Mouse (Mus musculus) heart, postnatal 0 days (tissue): ENCODE data around the gene Baat. TPM values are rescaled to one million over a fixed set of nuclear protein-coding genes. Genes with fewer than 3 reads are reported as not detected.

Experiments
- ATAC-seq: fragments of 200-750 bp; cut with Nextera tagmentation; 2 replicates; pipeline ENCODE4 v1.8.0; 2017; ENCODE audit warnings: low read depth, moderate number of reproducible peaks, moderate library complexity; ENCODE audit not compliant: insufficient read depth
- DNase-seq: peaks from one replicate; pipeline ENCODE4 v3.0.0-alpha.2; 2016; ENCODE audit warnings: low spot score
- H3K27ac ChIP-seq: fragments of 300-500 bp; sonication (generic); 2 replicates; pipeline ENCODE4 v1.5.1; 2014; ENCODE audit warnings: low read depth, mild to moderate bottlenecking
- H3K27me3 ChIP-seq: fragments of 300-500 bp; sonication (generic); 2 replicates; pipeline ENCODE4 v1.6.1; 2014; ENCODE audit warnings: low read length, mixed read lengths; ENCODE audit not compliant: control insufficient read depth, insufficient read depth
- H3K36me3 ChIP-seq: fragments of 300-500 bp; sonication (generic); replicated peaks from 2 replicates; pipeline ENCODE4 v1.6.1; 2014; ENCODE audit warnings: low read length, mixed read lengths; ENCODE audit not compliant: control insufficient read depth, insufficient read depth
- H3K4me1 ChIP-seq: fragments of 300-500 bp; sonication (generic); 2 replicates; pipeline ENCODE4 v1.6.1; 2014; ENCODE audit warnings: antibody characterized with exemption; ENCODE audit not compliant: control insufficient read depth, insufficient read depth
- H3K4me2 ChIP-seq: fragments of 300-500 bp; sonication (generic); 2 replicates; pipeline ENCODE4 v1.6.1; 2014; ENCODE audit warnings: low read depth, mild to moderate bottlenecking, low read length, moderate library complexity
- H3K4me3 ChIP-seq: fragments of 300-500 bp; sonication (generic); 2 replicates; pipeline ENCODE4 v1.5.1; 2014; ENCODE audit warnings: low read depth, low read length
- H3K9ac ChIP-seq: fragments of 300-500 bp; sonication (generic); replicated peaks from 2 replicates; pipeline ENCODE4 v1.6.1; 2014; ENCODE audit warnings: low read depth, low read length, mixed read lengths
- H3K9me3 ChIP-seq: fragments of 300-500 bp; sonication (generic); replicated peaks from 2 replicates; pipeline ENCODE4 v1.6.1; 2016; ENCODE audit warnings: low read length; ENCODE audit not compliant: control insufficient read depth
- CTCF ChIP-seq: IDR thresholded peaks from 2 replicates; pipeline ENCODE4 v1.5.1; 2016; ENCODE audit warnings: antibody characterized with exemption, control low read depth, low read depth
- EP300 ChIP-seq: IDR thresholded peaks from 2 replicates; pipeline ENCODE4 v1.6.1; 2016; ENCODE audit warnings: antibody characterized with exemption, low read depth
- WGBS: fragments of 180-500 bp; shearing (Covaris S2); extraction: QIAGEN DNeasy Blood & Tissue Kit; methylation state at CpG from one replicate; pipeline ENCODE4 v1.1.7; 2014; 5-methylcytosine and 5-hydroxymethylcytosine counted together
- polyA plus RNA-seq: library from polyadenylated mRNA; unstranded; fragments of >200 nt; fragmentation: Nextera tagmentation; extraction: Ambion mirVana; gene quantifications from 2 replicates; pipeline ENCODE4 v1.2.1, GENCODE M21; 2015
- total RNA-seq: library from RNA; depleted of rRNA; stranded (reverse); fragments of >200 nt; gene quantifications from 2 replicates; pipeline ENCODE4 v1.2.3, GENCODE M21; 2014; ENCODE audit warnings: low replicate concordance

Gene Baat
- total and polyA plus RNA-seq, 2 experiments from 2014 or later, result not detected

DNA sequence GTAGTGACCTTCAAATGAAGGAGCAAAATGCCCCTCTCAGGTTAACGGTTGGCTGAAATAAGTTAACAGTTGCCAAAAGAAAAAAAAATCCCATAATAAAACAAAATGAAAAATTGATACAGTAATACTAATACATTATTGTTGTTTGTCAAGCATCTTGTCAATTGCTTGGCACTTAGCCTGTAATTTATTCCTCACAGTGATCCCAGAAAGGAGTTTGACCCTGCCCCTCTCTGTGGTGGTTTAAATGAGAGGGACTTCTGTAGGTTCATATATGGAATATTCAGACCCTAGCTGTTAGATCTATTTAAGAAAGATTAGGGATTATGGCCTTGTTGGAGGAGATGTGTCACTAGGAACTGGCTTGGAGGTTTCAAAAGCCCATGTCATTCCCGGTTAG is 39.7 kb upstream of the Baat start:
- Histone ChIP-seq H3K9ac (no peak overlapping the region), H3K27me3 (no peaks in the 10 kb centered on the region), H3K27ac (no peak overlapping the region), H3K4me3 (no peak overlapping the region), H3K4me1 (peaks cover 4% of the 10 kb centered on the region; the same call in 1 of the 2 replicates), H3K36me3 (no peaks in the 10 kb centered on the region), H3K9me3 (no peaks in the 10 kb centered on the region), H3K4me2 (no peak overlapping the region)
- 65% methylated on average over 2 of the region's 2 CpGs for WGBS
- TF ChIP-seq CTCF (no peak), EP300 (no peak)
- DNase-seq, result no peak
- ATAC-seq, result no peak

DNA sequence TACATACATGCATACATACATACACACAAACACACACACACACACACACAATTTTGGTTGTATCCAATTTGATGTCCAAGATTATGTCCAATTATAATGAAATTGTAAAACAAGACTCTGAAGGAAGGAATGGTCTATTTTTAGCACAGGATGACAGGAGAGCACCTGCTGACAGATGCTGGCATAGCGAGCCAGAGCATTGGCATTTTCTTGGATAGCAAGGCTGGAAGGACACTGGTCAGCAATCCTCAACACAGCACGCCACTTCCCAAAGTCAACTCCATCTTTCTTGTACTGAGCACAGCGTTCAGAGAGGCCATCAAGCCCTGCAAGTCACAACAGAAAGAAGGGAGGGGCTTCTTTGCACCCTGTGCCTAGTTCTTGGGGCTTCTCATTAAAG is 34.6 kb upstream of the Baat start:
- DNase-seq, result peak; percentile 15
- no peaks in the 10 kb centered on the region for H3K9me3 ChIP-seq

DNA sequence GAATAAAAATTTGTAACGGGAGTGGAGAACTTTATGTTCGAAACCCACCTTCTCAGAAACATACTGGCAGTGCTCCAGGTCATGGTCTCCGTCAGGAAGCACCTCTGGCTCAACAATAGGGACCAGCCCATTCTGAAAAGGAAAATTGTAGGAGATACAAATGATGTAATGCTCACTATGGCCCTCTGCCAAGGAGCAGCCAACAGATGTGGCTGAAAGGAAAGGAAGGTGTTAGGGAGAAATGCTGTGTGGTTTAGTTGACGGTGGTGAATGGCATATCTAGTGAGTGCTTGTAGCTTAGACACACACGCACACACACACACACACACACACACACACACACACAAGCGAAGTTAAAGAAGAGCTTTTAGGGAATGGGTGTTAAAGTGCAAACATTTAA is 33.3 kb upstream of the Baat start:
- TF ChIP-seq CTCF, result no peak
- DNase-seq, result peak; percentile 34
- no peak overlapping the region for H3K9ac ChIP-seq
- H3K4me2 ChIP-seq, result no peak overlapping the region
- H3K27me3 ChIP-seq, result no peaks in the 10 kb centered on the region
- peak; percentile 51 for ATAC-seq
- H3K9me3 ChIP-seq, result no peaks in the 10 kb centered on the region
- no peaks in the 10 kb centered on the region for H3K36me3 ChIP-seq
- no peak overlapping the region for H3K27ac ChIP-seq
- H3K4me1 ChIP-seq, result peaks cover 17% of the 10 kb centered on the region; the same call in 1 of the 2 replicates
- H3K4me3 ChIP-seq, result no peak overlapping the region
- 12% methylated on average over 6 of the region's 6 CpGs for WGBS

More for the DNA sequence above, 34.6 kb upstream of the Baat start:
- Histone ChIP-seq H3K36me3 (no peaks in the 10 kb centered on the region), H3K4me2 (no peak overlapping the region), H3K27ac (no peak overlapping the region), H3K27me3 (no peaks in the 10 kb centered on the region), H3K4me1 (peaks cover 17% of the 10 kb centered on the region; the same call in 1 of the 2 replicates), H3K4me3 (no peak overlapping the region), H3K9ac (no peak overlapping the region)
- ATAC-seq, result peak; percentile 39; the same call in 1 of the 2 replicates
- no peak for TF ChIP-seq EP300
- no peak for TF ChIP-seq CTCF
- WGBS, result 35% methylated on average over 3 of the region's 3 CpGs

DNA sequence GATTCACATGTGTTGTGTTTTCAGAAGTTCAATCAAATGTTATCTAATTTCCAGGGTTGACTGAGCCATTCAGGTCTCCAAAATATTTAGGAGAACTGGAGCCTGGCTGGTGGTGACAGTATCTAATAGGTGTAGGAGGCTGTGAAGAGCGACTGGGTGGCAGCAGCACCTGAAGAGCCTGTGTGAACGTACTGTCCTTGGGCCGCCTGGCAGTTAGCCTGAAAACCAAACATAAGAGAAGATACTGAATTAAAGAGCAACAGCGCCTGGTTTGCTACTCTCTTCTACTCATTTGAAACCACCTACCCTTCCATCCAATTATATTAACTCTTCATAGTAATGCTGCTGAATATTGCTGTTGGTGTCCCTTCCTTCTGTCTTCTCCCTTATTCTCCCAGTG is 30.3 kb upstream of the Baat start:
- DNase-seq, result no peak
- 0 out of 2 replicates have a peak, but pooled peaks cover 4% of the 10 kb centered on the region for H3K9me3 ChIP-seq
- TF ChIP-seq CTCF, result no peak
- no peak for TF ChIP-seq EP300
- no peak overlapping the region for H3K4me2 ChIP-seq
- no peaks in the 10 kb centered on the region for H3K36me3 ChIP-seq
- H3K4me3 ChIP-seq, result no peak overlapping the region
- peaks cover 17% of the 10 kb centered on the region; the same call in 1 of the 2 replicates for H3K4me1 ChIP-seq
- H3K27me3 ChIP-seq, result no peaks in the 10 kb centered on the region
- 61% methylated on average over 4 of the region's 4 CpGs for WGBS
- ATAC-seq, result no peak
- H3K27ac ChIP-seq, result no peak overlapping the region
- H3K9ac ChIP-seq, result no peak overlapping the region

DNA sequence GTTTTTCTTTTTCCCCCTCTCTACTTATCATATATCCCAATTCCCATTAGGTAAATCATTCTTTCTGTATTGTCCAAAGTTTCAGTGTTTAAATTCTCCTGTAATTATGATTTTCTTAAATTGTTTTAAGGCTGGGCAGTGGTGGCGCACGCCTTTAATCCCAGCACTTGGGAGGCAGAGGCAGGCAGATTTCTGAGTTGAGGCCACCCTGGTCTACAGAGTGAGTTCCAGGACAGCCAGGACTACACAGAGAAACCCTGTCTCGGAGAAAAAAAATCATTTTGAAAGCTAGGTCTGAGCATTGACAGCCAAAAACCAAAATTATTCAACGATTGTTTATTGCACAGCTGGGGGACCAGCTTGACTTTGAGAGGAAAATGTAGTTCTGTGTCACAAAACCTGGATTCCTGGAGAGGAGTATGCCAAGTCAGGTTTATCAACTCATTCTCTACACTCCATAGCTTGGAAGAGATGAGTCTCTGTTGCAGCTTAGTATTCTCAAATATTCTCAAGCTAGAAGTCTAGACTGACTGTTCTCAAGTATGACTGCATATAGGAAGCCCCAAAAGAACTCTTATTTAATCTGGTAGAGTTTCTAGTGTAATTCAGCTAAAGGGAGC is 29.4 kb upstream of the Baat start:
- no peak for ATAC-seq
- TF ChIP-seq EP300, result no peak
- no peak for TF ChIP-seq CTCF
- WGBS, result 87% methylated on average over 4 of the region's 4 CpGs
- Histone ChIP-seq H3K9me3 (peaks cover 9% of the 10 kb centered on the region; the same call in 1 of the 2 replicates), H3K9ac (no peak overlapping the region), H3K4me1 (peaks cover 11% of the 10 kb centered on the region; the same call in 1 of the 2 replicates), H3K27me3 (no peaks in the 10 kb centered on the region), H3K27ac (no peak overlapping the region), H3K36me3 (peaks cover 2% of the 10 kb centered on the region), H3K4me3 (no peak overlapping the region), H3K4me2 (no peak overlapping the region)
- no peak for DNase-seq

DNA sequence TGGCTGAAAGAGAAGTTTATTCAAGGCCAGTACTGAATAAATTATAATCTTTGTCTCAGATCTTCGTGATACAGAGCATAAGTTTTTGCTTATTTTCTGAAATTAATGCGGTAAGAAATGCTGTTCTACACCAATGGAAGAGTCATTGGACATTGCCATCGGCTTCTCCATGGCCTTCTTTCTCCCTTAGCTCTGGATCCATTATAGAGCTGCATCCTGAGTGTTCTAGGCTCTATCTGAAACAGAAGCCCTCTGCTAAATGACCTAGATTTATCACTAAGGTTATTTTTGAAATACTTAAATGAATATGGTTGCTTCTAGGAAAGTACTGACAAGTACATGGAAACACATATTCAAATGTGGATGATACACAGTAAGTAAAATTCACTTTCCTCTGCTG is 28.7 kb upstream of the Baat start:
- peaks cover 10% of the 10 kb centered on the region for H3K36me3 ChIP-seq
- ATAC-seq (no peak), DNase-seq (no peak)
- 82% methylated on average over 3 of the region's 3 CpGs for WGBS
- peaks cover 5% of the 10 kb centered on the region; the same call in 1 of the 2 replicates for H3K4me1 ChIP-seq
- no peak overlapping the region for H3K9ac ChIP-seq
- peaks cover 13% of the 10 kb centered on the region; the same call in 1 of the 2 replicates for H3K9me3 ChIP-seq
- H3K27me3 ChIP-seq, result no peaks in the 10 kb centered on the region
- TF ChIP-seq EP300, result no peak
- no peak for TF ChIP-seq CTCF
- H3K4me3 ChIP-seq, result no peak overlapping the region
- H3K27ac ChIP-seq, result no peak overlapping the region
- H3K4me2 ChIP-seq, result no peak overlapping the region
